Mouse (Mus musculus) stomach, embryonic 14.5 days (tissue): ENCODE measurements around the gene Tmem174. TPM values are rescaled to one million over a fixed set of nuclear protein-coding genes. Genes with fewer than 3 reads are reported as not detected.

Experiments used
- polyA plus RNA-seq: library from polyadenylated mRNA; unstranded; fragments of >200 nt; fragmentation: Nextera tagmentation; extraction: Ambion mirVana; gene quantifications from 2 replicates; pipeline ENCODE4 v1.2.1, GENCODE M21; 2014

Gene Tmem174
- polyA plus RNA-seq, 1 experiment from 2014 or later = not detected

Other genes starting within 250 kb of the Tmem174 start
- gene Gm10320, start 145.4 kb downstream of the Tmem174 start, polyA plus RNA-seq = 1.2 and 1.4 TPM in 2 replicates
- 1.9 and 3.2 TPM in 2 replicates for gene Tmem171, start 57.4 kb upstream of the Tmem174 start, polyA plus RNA-seq
- gene Fcho2, start 178.0 kb upstream of the Tmem174 start, polyA plus RNA-seq = 50.0 and 50.2 TPM in 2 replicates